Mouse (Mus musculus): ENCODE measurements around the gene Syngr3.
"Not testable (repeated sequence)": the region's sequence is repeated elsewhere in the genome, so short reads cannot be mapped to it uniquely, and the experiment has no call there.

The Syngr3 gene

GRCm38 (mm10) chr17:24720616-24721015 is 30.9 kb upstream of the Syngr3 start:
- CTCF ChIA-PET = not testable (repeated sequence)

DNA sequence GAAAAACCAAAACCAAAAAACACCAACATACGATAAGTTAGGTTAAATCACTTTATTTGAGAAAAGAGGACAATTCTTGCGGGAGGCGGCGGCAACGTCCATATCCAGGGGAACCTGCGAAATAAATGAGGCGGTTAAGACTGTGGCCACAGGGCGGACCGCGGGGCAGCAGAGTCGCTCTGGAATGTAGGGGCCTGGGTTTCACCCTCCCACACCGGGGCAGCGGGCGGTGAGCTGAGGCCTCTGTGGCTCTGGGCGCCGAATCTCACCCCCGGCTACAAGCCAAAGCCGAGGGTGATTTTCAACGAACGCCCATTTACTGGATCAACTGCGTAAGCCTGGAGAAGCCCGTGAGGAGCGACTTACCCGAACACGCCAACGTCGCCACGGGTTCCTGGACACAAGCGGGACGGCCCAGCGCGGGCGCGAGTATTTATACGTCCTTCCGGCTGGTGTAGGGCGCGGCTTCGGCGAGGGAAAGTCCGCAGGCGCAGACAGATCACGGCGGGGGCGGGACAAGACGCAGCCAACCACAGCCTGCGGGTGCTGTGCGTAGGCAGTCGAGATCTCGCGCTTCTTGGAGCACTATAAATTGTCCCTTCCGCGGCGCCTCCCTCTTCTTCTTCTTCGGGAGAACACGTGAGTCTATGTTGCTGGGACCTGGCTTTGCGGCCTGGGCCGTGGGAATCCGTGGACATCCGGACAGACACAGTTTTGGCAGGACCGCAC is 29.9 kb upstream of the Syngr3 start:
- CTCF ChIA-PET = no interaction called here

GRCm38 (mm10) chr17:24718938-24719337 is 29.2 kb upstream of the Syngr3 start:
- CTCF ChIA-PET = not testable (repeated sequence)

GRCm38 (mm10) chr17:24717943-24718342 is 28.2 kb upstream of the Syngr3 start, which contains the start of the genes Rnf151 and Rps2:
Gene Rnf151, minus strand, starts transcription at chr17:24718063.
Gene Rps2, plus strand, starts transcription at chr17:24718116.
- CTCF ChIA-PET = interaction anchor here (0.6 to 0.7 kb wide), 2 partner anchors 22 to 35 kb away, joined by 3 to 20 read pairs; no protein-coding TSS in a partner anchor

GRCm38 (mm10) chr17:24716166-24716682 is 26.5 kb upstream of the Syngr3 start:
- CTCF ChIA-PET = no interaction called here

- CTCF ChIA-PET = no interaction called here
Observed at GRCm38 (mm10) chr17:24715556-24715955, 25.8 kb upstream of the Syngr3 start.

DNA sequence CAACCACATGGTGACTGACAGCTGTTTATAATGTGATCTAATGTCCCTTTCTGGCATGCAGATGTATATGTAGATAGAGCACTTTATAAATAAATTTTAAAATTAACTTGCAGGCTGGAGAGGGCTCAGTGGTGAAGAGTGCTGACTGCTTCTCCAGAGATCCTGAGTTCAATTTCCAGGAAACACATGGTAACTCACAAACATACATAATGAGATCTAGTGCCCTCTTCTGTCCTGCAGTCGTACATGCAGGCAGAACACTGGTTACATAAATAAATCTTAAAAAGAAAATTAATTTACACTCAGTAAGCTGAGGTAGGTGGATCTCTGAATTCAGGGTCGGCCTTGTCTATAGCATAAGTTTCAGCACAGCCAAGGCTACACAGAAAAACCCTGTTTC is 18.9 kb upstream of the Syngr3 start:
- CTCF ChIA-PET = interaction anchor here (1.3 kb wide), 1 partner anchor 11 kb away, joined by 4 read pairs; no protein-coding TSS in a partner anchor

DNA sequence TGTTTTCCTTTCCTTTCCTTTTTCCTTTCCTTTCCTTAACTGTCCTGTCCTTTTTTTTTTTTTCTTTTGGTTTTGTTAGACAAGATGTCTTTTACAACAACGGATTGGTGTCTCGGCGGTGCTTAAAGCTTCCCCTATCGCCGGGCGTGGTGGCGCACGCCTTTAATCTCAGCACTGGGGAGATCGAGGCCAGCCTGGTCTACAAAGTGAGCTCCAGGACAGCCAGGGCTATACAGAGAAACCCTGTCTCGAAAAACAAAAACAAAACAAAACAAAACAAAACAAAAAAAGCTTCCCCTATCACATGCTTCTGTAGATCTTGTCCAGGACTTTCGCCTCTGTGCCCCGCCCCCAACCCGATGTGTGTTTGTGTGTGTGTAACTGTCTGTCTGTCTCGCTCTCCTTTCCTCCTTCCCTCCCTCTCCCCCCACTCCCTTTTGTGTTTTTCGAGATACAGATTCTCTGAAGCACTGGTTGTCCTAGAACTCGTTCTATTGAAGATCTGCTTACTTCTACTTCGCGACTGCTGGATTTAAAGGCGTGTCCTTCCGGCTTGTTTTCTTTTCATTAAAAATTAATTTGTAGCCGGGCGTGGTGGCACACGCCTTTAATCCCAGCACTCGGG is 18.2 kb upstream of the Syngr3 start:
- CTCF ChIA-PET = interaction anchor here (0.6 to 1.3 kb wide), 3 partner anchors 11 to 183 kb away, joined by 3 to 5 read pairs (median 4); no protein-coding TSS in a partner anchor

DNA sequence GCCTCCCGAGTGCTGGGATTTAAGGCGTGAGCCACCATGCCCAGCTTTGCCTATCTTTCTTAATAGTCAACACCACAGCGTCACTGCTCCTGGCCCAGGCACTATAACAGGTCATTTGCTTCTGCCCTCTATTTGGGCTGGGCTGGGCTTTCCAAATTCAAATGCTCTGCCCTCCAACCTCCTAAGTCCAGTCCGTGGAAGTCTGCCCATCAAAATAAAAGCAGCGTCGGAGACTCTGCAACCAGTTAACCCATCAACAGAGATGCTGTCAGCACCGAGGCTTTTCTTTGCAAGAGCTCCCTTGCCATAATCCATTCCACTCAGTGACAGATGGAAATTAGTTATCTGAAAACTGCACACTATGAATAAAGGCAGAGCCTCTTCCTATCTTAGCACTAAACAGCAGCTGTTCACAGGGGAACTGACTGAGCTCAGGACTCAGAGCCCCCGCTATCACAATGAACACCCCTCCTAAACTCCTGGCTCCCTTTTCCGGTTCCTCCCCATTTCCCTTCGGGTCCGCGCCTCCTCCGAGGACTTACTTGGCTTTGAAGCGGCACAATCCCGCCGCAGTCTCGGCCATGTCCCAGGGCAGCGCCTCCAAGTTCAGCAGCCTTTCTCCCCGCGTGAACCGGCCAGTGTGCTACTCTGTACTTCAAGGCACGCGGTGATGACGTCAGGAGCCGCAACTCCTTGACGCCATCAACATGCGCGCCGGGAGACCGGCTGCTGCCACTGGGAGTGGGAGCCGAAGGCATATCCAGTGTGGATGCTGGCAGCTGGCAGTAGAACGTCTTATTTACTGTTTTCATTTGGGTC is 17.4 kb upstream of the Syngr3 start, which contains the start of gene Tbl3:
Tbl3 (minus strand) TSS at position 679 of the 819 bp plus-strand sequence.
- CTCF ChIA-PET = interaction anchor here (0.7 to 1.3 kb wide), 2 partner anchors 10 to 110 kb away, joined by 3 to 4 read pairs; no protein-coding TSS in a partner anchor

GRCm38 (mm10) chr17:24705821-24706220 is 16.1 kb upstream of the Syngr3 start:
- CTCF ChIA-PET = no interaction called here

- CTCF ChIA-PET = no interaction called here
Observed at GRCm38 (mm10) chr17:24701251-24701650, 11.5 kb upstream of the Syngr3 start.

GRCm38 (mm10) chr17:24699473-24699872 is 9.7 kb upstream of the Syngr3 start:
- CTCF ChIA-PET = no interaction called here

DNA sequence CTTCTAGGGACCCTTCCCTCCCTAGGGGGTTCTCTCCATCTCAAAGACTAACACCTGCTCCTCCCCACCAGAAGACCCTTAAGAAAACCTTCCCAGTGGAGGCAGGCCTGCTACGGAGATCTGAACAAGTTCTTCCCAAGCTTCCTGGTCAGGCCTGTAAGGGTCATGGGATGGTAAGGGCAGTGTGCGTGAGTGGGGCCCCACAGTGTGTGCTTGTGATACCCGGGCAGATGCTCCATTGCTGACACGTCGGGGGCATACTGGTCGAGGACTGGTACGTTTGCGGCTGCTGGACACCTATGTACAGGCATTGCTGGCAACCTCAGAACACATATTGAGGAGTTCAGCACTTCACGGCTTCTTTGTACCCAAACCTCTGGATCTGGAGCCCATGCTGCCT is 9.0 kb upstream of the Syngr3 start:
- CTCF ChIA-PET = no interaction called here

DNA sequence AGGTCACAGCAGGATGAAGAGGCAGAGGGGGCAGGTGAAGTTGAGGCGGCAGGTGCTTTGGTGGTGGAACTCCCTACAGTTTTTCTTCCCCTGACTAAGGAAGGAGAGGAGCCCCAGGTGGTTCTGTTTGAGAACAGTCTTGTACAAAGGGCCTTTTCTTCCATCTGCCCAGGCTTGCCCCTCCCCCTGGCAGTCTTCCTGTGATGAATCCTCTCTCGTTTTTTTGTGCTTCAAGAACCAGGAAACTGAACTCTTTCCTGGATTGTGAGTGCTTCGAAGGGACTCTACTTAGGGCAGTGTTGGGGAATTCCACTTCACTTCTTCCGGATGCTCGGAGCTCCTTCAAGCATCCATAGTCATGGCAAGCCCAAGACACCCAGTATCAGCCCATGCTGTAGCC is 8.2 kb upstream of the Syngr3 start:
- CTCF ChIA-PET = interaction anchor here (1.6 kb wide), 1 partner anchor 10 kb away, joined by 4 read pairs; the partner anchor contains the start of gene Tbl3

GRCm38 (mm10) chr17:24696011-24696697 is 6.4 kb upstream of the Syngr3 start, which contains the start of the genes Gfer and Noxo1:
Gene Gfer, minus strand, starts transcription at chr17:24696156.
Gene Noxo1, plus strand, starts transcription at chr17:24696234.
- CTCF ChIA-PET = interaction anchor here (0.6 to 1.6 kb wide), 3 partner anchors 12 to 414 kb away, joined by 3 to 4 read pairs (median 4); partner anchors contain the start of gene Tbl3

GRCm38 (mm10) chr17:24695326-24696010 is 5.7 kb upstream of the Syngr3 start:
- CTCF ChIA-PET = no interaction called here

DNA sequence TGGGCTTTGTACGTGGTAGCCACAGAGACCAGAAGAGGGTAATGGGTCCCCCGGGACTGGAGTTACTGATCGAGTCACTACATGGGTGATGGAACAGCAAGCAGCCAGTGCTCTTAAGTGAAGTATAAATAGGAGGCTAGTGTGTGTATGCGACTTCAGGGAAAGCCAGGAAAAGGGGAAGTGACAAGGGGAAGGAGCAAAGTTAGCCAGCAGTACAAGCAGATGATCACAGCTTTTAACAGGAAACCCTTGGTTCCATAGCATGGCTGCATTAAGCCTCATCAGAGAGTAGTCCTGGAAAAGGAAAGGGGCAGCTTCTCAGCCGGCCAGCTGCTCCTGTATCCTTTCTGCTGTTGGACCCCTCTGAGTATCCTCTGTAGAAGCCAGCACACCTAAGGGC is 2.6 kb upstream of the Syngr3 start:
- CTCF ChIA-PET = no interaction called here

GRCm38 (mm10) chr17:24687599-24687998 is 2.2 kb downstream of the Syngr3 start:
- CTCF ChIA-PET = no interaction called here

DNA sequence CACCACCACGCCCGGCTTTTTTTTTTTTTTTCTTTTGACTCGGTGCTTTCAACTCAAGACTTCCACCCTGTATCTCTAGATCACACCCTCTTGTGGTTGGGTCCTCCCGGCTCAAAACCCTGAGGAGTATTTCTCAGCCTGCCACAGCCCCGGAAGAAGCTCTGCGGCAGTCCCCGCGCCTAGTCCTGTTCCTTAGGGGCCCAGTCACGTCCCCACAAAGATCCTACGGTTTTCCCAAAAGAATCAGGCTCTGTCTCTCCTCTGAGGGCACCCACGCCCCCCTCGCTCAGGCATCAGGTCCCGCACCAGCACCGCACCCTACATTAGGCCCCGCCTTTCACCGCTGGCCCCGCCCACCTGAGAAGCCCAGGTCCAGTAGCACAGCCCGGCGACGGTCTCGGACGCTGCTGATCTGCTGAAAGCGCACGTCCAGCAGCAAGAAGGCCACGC is 2.6 kb downstream of the Syngr3 start:
- CTCF ChIA-PET = interaction anchor here (0.6 to 0.7 kb wide), 3 partner anchors 11 to 115 kb away, joined by 3 to 8 read pairs (median 3); no protein-coding TSS in a partner anchor

- CTCF ChIA-PET = interaction anchor here (0.6 to 0.7 kb wide), 3 partner anchors 10 to 116 kb away, joined by 3 to 8 read pairs (median 3); no protein-coding TSS in a partner anchor
Observed at GRCm38 (mm10) chr17:24686514-24686913, 3.2 kb downstream of the Syngr3 start.

All from spleen, embryonic (tissue).